8 mouse cellular contexts compared by ENCODE assay signal in the genomic region with DNA sequence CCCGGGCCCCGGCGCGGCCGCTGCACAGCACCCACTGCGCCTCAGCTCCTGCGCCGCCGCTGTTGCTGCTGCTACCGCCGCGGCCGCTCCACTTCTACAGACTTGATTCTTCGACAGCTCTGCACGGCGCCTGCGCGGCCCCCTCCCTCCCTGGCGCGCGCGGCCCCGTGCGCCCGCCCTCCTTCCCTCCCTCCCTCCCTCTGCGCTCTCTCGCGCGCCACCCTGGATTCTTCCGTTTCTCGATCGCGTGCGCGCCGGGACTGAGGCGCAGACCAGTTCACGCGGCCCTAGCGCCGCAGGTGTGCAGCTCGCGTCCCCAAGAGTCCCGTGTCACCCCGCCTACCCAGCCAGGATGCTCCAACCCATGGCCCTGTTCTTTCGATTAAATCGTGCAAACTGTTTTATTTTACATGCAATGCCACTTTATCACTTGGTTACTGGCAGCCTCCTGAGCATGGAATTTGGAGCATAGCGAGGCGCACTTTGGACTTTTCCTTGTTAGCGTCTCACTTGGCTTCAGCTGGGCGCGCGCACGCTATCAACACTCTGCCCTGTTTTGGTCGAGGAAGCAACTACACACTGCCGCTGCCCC. TPM values are rescaled to one million over a fixed set of nuclear protein-coding genes. Genes with fewer than 3 reads are reported as not detected.
A peak's percentile ranks its signal among the peaks of the same experiment; 100 is the strongest.
DNase-seq lines count a peak whose midpoint lies in the region; ATAC-seq and TF ChIP-seq lines count a peak whose summit lies in the region.

Gene Irf2bp2 (minus strand): TSS at position 98 of the 592 bp plus-strand sequence.

- WGBS in forebrain, embryonic 12.5 days = under 1% methylated on average over 52 of the region's 56 CpGs
- under 1% methylated on average over 27 of the region's 56 CpGs for WGBS in heart, postnatal 0 days
- WGBS in lung, adult 2 months = 1% methylated on average over 55 of the region's 56 CpGs

- peak within 1 kb of the TSS; percentile 96 for H3K4me2 ChIP-seq in forebrain, embryonic 12.5 days
- H3K4me2 ChIP-seq in heart, postnatal 0 days (ENCODE audit: low read depth, low read length) = peak within 1 kb of the TSS; percentile 93

- no peaks in the 10 kb centered on the region for H3K9me3 ChIP-seq in E14TG2a.4 (ENCODE audit: low read length)
- H3K9me3 ChIP-seq in forebrain, embryonic 12.5 days = no peaks in the 10 kb centered on the region
- no peaks in the 10 kb centered on the region for H3K9me3 ChIP-seq in heart, postnatal 0 days (replicated peaks; ENCODE audit: control insufficient read depth, low read length)

- peak; percentile 88 for DNase-seq in c-Kit-positive CD71-positive TER-119-negative erythroid progenitor cells, embryonic 14.5 days (ENCODE audit: low read depth)
- peak; percentile 94 for DNase-seq in heart, postnatal 0 days (ENCODE audit: low spot score)
- peak; percentile 91 to 96 for DNase-seq in kidney, postnatal 4 days
- DNase-seq in lung, adult 2 months = peak; percentile 84
- peak; percentile 83 to 90 for DNase-seq in thymus, adult 18-20 months

- peaks cover 7% of the 10 kb centered on the region; the same call in 1 of the 2 replicates for H3K27me3 ChIP-seq in E14TG2a.4 (ENCODE audit: insufficient read depth, low read length)
- no peaks in the 10 kb centered on the region for H3K27me3 ChIP-seq in forebrain, embryonic 12.5 days
- H3K27me3 ChIP-seq in heart, postnatal 0 days (ENCODE audit: control insufficient read depth, insufficient read depth, low read length) = no peaks in the 10 kb centered on the region

- peak; percentile 65; the same call in 1 of the 2 replicates for TF ChIP-seq EP300 in heart, postnatal 0 days (IDR thresholded peaks at IDR 0.05; ENCODE audit: low read depth)

- peaks cover 65% of the 10 kb centered on the region for H3K4me1 ChIP-seq in E14TG2a.4 (replicated peaks; ENCODE audit: low read depth, low read length)
- peaks cover 68% of the 10 kb centered on the region for H3K4me1 ChIP-seq in forebrain, embryonic 12.5 days
- H3K4me1 ChIP-seq in heart, postnatal 0 days (ENCODE audit: control insufficient read depth, insufficient read depth) = peaks cover 32% of the 10 kb centered on the region
- H3K4me1 ChIP-seq in lung, adult 2 months (ENCODE audit: control insufficient read depth, insufficient read depth, low read length) = peaks cover 8% of the 10 kb centered on the region

- peak; percentile 57 for ATAC-seq in forebrain, embryonic 12.5 days (ENCODE audit: low FRiP score)
- peak; percentile 61 for ATAC-seq in heart, postnatal 0 days (ENCODE audit: insufficient read depth, low read depth)
- peak; percentile 27 for ATAC-seq in neutrophil, adult 5-6 weeks (ENCODE audit: extremely low read depth, insufficient number of reproducible peaks, low FRiP score, poor library complexity, severe bottlenecking)

- peaks cover 27% of the 10 kb centered on the region for H3K36me3 ChIP-seq in E14TG2a.4 (ENCODE audit: insufficient read depth, low read length)
- H3K36me3 ChIP-seq in forebrain, embryonic 12.5 days (replicated peaks) = peaks cover 9% of the 10 kb centered on the region
- peaks cover 29% of the 10 kb centered on the region for H3K36me3 ChIP-seq in heart, postnatal 0 days (replicated peaks; ENCODE audit: control insufficient read depth, insufficient read depth, low read length)

- H3K27ac ChIP-seq in forebrain, embryonic 12.5 days = peak within 1 kb of the TSS; percentile 99
- H3K27ac ChIP-seq in heart, postnatal 0 days (ENCODE audit: low read depth) = peak within 1 kb of the TSS; percentile 98

- TF ChIP-seq CTCF in E14TG2a.4 (conservative IDR thresholded peaks at IDR 0.05; ENCODE audit: low read length) = no peak
- no peak for TF ChIP-seq CTCF in heart, postnatal 0 days (IDR thresholded peaks at IDR 0.05; ENCODE audit: low read depth)
- TF ChIP-seq CTCF in lung, adult 2 months (IDR thresholded peaks at IDR 0.05; ENCODE audit: insufficient read depth, low read length) = no peak

- peak within 1 kb of the TSS; percentile 100 for H3K9ac ChIP-seq in forebrain, embryonic 12.5 days
- H3K9ac ChIP-seq in heart, postnatal 0 days (replicated peaks; ENCODE audit: low read depth, low read length) = peak within 1 kb of the TSS; percentile 96

- peak within 1 kb of the TSS; percentile 93 for H3K4me3 ChIP-seq in E14TG2a.4 (replicated peaks; ENCODE audit: low read length)
- peak within 1 kb of the TSS; percentile 93 for H3K4me3 ChIP-seq in forebrain, embryonic 12.5 days (replicated peaks)
- H3K4me3 ChIP-seq in heart, postnatal 0 days (ENCODE audit: low read depth, low read length) = peak within 1 kb of the TSS; percentile 98
- H3K4me3 ChIP-seq in lung, adult 2 months (replicated peaks; ENCODE audit: extremely low read depth, low read depth, low read length) = peak within 1 kb of the TSS; percentile 96

- TF ChIP-seq POLR2A in lung, adult 2 months (IDR thresholded peaks at IDR 0.05; ENCODE audit: borderline replicate concordance, extremely low read depth, low read depth, low read length) = peak; percentile 92

RNA-seq across cellular contexts. Expression of gene Irf2bp2, which starts in this region (rescaled TPM):
- polyA plus RNA-seq in forebrain, embryonic 12.5 days (2016; fragmentation: Nextera tagmentation; extraction: Ambion mirVana) = 7.4 and 7.8 TPM in 2 replicates
- total RNA-seq in heart, postnatal 0 days (2014; rRNA removed; ENCODE audit: low replicate concordance) = 132 and 175 TPM in 2 replicates
- polyA plus RNA-seq in heart, postnatal 0 days (2015; fragmentation: Nextera tagmentation; extraction: Ambion mirVana) = 9.6 and 9.8 TPM in 2 replicates
- polyA plus RNA-seq in lung, adult 2 months (2012; rRNA removed) = 81.2 and 127 TPM in 2 replicates
- total RNA-seq in neutrophil, adult 5-6 weeks (2017) = 65.3 and 69.0 TPM in 2 replicates

Comparison
In these comparisons a context has a peak if more than half of its experiments do, and no peak if none do; other contexts are left out.
1. Peak in every context shown above with its lines: DNase-seq, ATAC-seq, H3K4me3 ChIP-seq and H3K27ac ChIP-seq.